Mouse (Mus musculus): ENCODE results near the gene Tsga13. TPM values are rescaled to one million over a fixed set of nuclear protein-coding genes. Genes with fewer than 3 reads are reported as not detected.

Gene Tsga13
- polyA plus RNA-seq, 1 experiment from 2014 or later = not detected

DNA sequence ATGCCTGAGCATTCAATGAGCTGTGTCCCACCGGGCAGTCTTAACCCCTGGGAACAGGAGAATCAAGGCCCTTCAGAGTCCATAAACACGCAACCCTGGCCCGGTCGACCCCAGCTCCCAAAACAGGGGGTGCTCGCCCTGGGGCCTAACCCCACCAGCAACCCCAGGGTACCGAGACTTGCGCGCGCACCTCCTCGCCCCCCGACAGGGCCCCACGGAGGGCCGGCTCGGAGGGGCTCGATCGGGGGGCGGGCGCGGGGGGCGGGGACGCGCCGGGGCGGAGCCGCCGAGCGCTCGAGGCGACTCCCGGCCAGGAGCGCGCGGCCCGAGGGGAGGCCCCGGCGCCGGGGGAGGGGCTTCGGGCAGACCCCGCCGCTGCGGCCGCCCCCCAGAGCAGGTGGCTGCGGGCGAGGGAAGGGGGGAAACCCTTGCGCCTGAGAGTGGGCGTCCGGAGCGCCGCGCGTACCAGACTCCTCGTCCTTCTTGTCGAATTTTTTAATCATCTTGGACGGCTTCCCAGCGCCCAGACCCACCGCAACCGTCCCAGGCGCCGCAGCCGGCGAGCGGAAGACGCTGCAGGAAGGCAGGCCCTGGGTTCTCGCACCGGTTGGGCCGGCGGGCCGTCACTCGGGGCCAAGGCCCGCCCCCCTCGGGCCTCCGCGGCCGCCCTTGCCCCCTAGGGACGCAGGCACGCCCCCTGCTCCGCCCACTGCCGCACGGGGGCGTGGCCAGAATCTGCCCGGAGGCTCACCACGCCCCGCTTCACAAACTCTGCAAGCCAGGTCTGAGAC lies 19.0 kb downstream of the Tsga13 start, which contains the start of gene Copg2:
Gene Copg2 (minus strand): TSS at position 600 of the 791 bp plus-strand sequence.
- peaks cover 7% of the 10 kb centered on the region for H3K4me1 ChIP-seq (ENCODE audit: insufficient read depth)
- TF ChIP-seq EP300 (IDR thresholded peaks at IDR 0.05; ENCODE audit: low read depth) (no peak), CTCF (IDR thresholded peaks at IDR 0.05; ENCODE audit: low read depth) (peak; percentile 42)
- H3K9ac ChIP-seq (replicated peaks) = peak within 1 kb of the TSS; percentile 84
- peak within 1 kb of the TSS; percentile 89 for H3K27ac ChIP-seq (ENCODE audit: low read depth)
- no peaks in the 10 kb centered on the region for H3K9me3 ChIP-seq (ENCODE audit: low read length)
- H3K4me3 ChIP-seq (ENCODE audit: low read depth, low read length) = peak within 1 kb of the TSS; percentile 74
- H3K27me3 ChIP-seq (ENCODE audit: insufficient read depth, low read length) = no peaks in the 10 kb centered on the region
- peak within 1 kb of the TSS; percentile 75 for H3K4me2 ChIP-seq (ENCODE audit: low read depth, low read length)
- peak; percentile 97 for DNase-seq
- no peaks in the 10 kb centered on the region for H3K36me3 ChIP-seq (replicated peaks; ENCODE audit: insufficient read depth, low read length)
- peak; percentile 100 for ATAC-seq
- 3% methylated on average over 54 of the region's 83 CpGs for WGBS (ENCODE audit: insufficient replicate concordance)

DNA sequence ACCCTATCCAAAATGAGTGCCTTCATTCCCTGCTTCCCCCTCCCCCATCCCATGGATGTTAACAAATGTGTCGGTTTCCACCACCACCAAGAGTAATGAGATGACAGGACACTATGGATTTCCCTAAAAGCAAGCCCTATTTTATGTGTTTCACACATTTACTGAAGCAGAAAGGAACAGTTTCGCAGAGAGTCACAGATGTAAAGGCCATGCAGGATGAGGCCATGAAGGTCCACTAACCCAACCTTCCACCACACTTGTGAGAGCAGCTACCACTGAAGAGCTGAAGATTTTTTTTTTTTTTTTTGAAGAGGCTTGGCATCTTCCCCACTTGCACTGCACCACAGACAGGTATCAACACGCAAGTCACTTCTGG lies 19.6 kb downstream of the Tsga13 start:
- Histone ChIP-seq H3K27ac (ENCODE audit: low read depth) (peak overlapping the region; percentile 89), H3K36me3 (replicated peaks; ENCODE audit: insufficient read depth, low read length) (no peaks in the 10 kb centered on the region), H3K4me1 (ENCODE audit: insufficient read depth) (peaks cover 7% of the 10 kb centered on the region), H3K4me3 (ENCODE audit: low read depth, low read length) (peak overlapping the region; percentile 74), H3K9ac (replicated peaks) (peak overlapping the region; percentile 84), H3K9me3 (ENCODE audit: low read length) (no peaks in the 10 kb centered on the region), H3K4me2 (ENCODE audit: low read depth, low read length) (peak overlapping the region; percentile 75), H3K27me3 (ENCODE audit: insufficient read depth, low read length) (no peaks in the 10 kb centered on the region)
- 24% methylated on average over 3 of the region's 3 CpGs for WGBS (ENCODE audit: insufficient replicate concordance)
- TF ChIP-seq EP300 (IDR thresholded peaks at IDR 0.05; ENCODE audit: low read depth) = no peak
- TF ChIP-seq CTCF (IDR thresholded peaks at IDR 0.05; ENCODE audit: low read depth) = no peak
- DNase-seq = no peak
- no peak for ATAC-seq

DNA sequence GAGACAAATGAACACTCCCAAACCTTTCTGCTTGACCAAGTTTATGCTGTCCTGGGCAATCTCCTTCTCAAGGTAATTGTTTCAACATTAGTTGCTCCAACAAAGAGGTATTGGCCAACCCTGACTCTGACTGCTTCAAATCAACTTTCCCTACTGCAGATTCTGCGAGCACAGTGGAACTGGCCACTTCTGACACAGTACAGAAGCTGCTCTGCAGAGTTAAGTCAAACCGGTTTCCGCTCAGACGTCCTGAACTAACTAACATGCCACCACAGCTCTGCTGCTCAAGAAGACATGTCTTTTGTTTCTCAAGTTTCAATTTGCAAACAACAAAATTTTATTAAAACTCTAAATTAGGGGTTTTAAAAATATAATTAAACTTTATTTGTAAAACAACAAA lies 22.3 kb downstream of the Tsga13 start:
- WGBS (ENCODE audit: insufficient replicate concordance) = 81% methylated on average over 4 of the region's 4 CpGs
- TF ChIP-seq EP300 (IDR thresholded peaks at IDR 0.05; ENCODE audit: low read depth) (no peak), CTCF (IDR thresholded peaks at IDR 0.05; ENCODE audit: low read depth) (no peak)

DNA sequence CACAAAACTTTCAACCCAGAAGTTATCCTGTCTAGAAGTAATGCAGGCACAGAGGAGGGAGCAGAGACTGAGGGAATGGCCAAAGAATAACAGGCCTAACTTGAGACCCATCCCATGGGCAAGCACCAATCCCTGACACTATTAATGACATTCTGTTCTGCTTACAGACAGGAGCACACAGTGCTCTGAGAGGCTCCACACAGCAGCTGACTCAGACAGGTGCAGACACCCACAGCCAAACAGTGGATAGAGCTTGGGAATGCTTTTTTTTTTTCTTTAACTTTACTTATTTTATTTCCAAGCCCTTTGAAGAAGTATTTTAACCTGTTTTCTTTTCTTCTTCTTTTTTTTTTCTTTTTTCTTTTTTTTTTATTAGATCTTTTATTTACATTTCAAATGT lies 23.6 kb downstream of the Tsga13 start:
- Histone ChIP-seq H3K27ac (ENCODE audit: low read depth) (no peak overlapping the region), H3K4me1 (ENCODE audit: insufficient read depth) (peaks cover 3% of the 10 kb centered on the region; the same call in 1 of the 2 replicates), H3K27me3 (ENCODE audit: insufficient read depth, low read length) (no peaks in the 10 kb centered on the region), H3K4me3 (ENCODE audit: low read depth, low read length) (no peak overlapping the region), H3K4me2 (ENCODE audit: low read depth, low read length) (no peak overlapping the region), H3K36me3 (replicated peaks; ENCODE audit: insufficient read depth, low read length) (peaks cover 9% of the 10 kb centered on the region), H3K9ac (replicated peaks) (no peak overlapping the region), H3K9me3 (ENCODE audit: low read length) (no peaks in the 10 kb centered on the region)
- ATAC-seq (no peak), DNase-seq (no peak)
- TF ChIP-seq EP300 (IDR thresholded peaks at IDR 0.05; ENCODE audit: low read depth) = no peak
- no peak for TF ChIP-seq CTCF (IDR thresholded peaks at IDR 0.05; ENCODE audit: low read depth)

More for the DNA sequence above, 22.3 kb downstream of the Tsga13 start:
- H3K9me3 ChIP-seq (ENCODE audit: low read length) = no peaks in the 10 kb centered on the region
- no peak overlapping the region for H3K27ac ChIP-seq (ENCODE audit: low read depth)
- peaks cover 4% of the 10 kb centered on the region for H3K36me3 ChIP-seq (replicated peaks; ENCODE audit: insufficient read depth, low read length)
- DNase-seq = no peak
- H3K27me3 ChIP-seq (ENCODE audit: insufficient read depth, low read length) = no peaks in the 10 kb centered on the region
- H3K4me2 ChIP-seq (ENCODE audit: low read depth, low read length) = no peak overlapping the region
- H3K9ac ChIP-seq (replicated peaks) = no peak overlapping the region
- no peak for ATAC-seq
- H3K4me3 ChIP-seq (ENCODE audit: low read depth, low read length) = no peak overlapping the region
- peaks cover 7% of the 10 kb centered on the region for H3K4me1 ChIP-seq (ENCODE audit: insufficient read depth)

DNA sequence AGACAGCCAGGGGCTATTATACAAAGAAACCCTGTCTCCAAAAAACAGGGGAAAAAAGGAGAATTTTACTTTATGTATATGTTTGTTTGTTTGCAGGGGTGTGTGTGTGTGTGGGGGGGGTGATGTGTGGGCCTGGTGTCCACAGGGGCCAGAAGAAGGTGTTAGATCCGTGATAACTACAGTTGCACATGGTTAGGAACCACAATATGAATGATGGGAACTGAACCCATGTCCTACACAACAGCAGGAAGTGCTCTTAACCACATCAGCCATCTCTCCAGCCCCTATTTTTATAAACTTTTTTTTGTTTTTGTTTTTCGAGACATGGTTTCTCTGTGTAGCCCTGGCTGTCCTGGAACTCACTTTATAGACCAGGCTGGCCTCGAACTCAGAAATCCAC lies 30.5 kb downstream of the Tsga13 start:
- H3K4me2 ChIP-seq (ENCODE audit: low read depth, low read length) = no peak overlapping the region
- no peak for DNase-seq
- peaks cover 15% of the 10 kb centered on the region for H3K36me3 ChIP-seq (replicated peaks; ENCODE audit: insufficient read depth, low read length)
- no peak overlapping the region for H3K27ac ChIP-seq (ENCODE audit: low read depth)
- TF ChIP-seq EP300 (IDR thresholded peaks at IDR 0.05; ENCODE audit: low read depth) (no peak), CTCF (IDR thresholded peaks at IDR 0.05; ENCODE audit: low read depth) (no peak)
- H3K9ac ChIP-seq (replicated peaks) = no peak overlapping the region
- H3K9me3 ChIP-seq (ENCODE audit: low read length) = no peaks in the 10 kb centered on the region
- 67% methylated on average over 3 of the region's 3 CpGs for WGBS (ENCODE audit: insufficient replicate concordance)
- no peaks in the 10 kb centered on the region for H3K4me1 ChIP-seq (ENCODE audit: insufficient read depth)
- H3K4me3 ChIP-seq (ENCODE audit: low read depth, low read length) = no peak overlapping the region
- no peaks in the 10 kb centered on the region for H3K27me3 ChIP-seq (ENCODE audit: insufficient read depth, low read length)
- no peak for ATAC-seq

DNA sequence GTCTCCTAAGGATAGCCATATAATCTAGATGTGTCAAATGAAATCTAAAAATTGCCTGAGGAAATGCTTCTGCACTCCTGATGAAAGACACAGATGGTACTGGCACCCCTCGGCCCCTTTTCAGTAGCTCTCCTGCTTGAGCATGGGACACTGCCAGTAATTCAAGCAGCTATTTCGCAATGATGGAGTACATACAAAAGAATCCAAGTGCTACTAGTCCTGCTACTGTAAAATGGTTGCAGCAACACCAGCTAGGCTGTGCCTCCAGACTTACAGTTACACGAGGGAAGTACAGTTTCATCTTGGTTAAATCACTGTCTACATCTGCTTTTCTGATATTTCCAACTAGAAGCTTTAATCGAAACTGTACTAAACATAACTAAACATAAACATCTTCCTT lies 31.9 kb downstream of the Tsga13 start:
- 70% methylated on average over 4 of the region's 4 CpGs for WGBS (ENCODE audit: insufficient replicate concordance)
- H3K27ac ChIP-seq (ENCODE audit: low read depth) = no peak overlapping the region
- H3K4me3 ChIP-seq (ENCODE audit: low read depth, low read length) = no peak overlapping the region
- no peaks in the 10 kb centered on the region for H3K27me3 ChIP-seq (ENCODE audit: insufficient read depth, low read length)
- ATAC-seq (no peak), DNase-seq (no peak)
- TF ChIP-seq EP300 (IDR thresholded peaks at IDR 0.05; ENCODE audit: low read depth) = no peak
- TF ChIP-seq CTCF (IDR thresholded peaks at IDR 0.05; ENCODE audit: low read depth) = no peak
- H3K9me3 ChIP-seq (ENCODE audit: low read length) = no peaks in the 10 kb centered on the region
- peaks cover 12% of the 10 kb centered on the region for H3K36me3 ChIP-seq (replicated peaks; ENCODE audit: insufficient read depth, low read length)
- H3K9ac ChIP-seq (replicated peaks) = no peak overlapping the region
- H3K4me2 ChIP-seq (ENCODE audit: low read depth, low read length) = no peak overlapping the region
- H3K4me1 ChIP-seq (ENCODE audit: insufficient read depth) = no peaks in the 10 kb centered on the region

Data from liver, postnatal 0 days (tissue).